Mouse (Mus musculus) embryonic facial prominence, embryonic 10.5 days (tissue): ENCODE results near the gene Dennd2c. TPM values are rescaled to one million over a fixed set of nuclear protein-coding genes. Genes with fewer than 3 reads are reported as not detected.
"Not testable (repeated sequence)": the region's sequence is repeated elsewhere in the genome, so short reads cannot be mapped to it uniquely, and the experiment has no call there.

ENCODE experiments used
- DNase-seq: peaks from one replicate; pipeline ENCODE4 v3.0.0-alpha.2; 2017; ENCODE audit warnings: low spot score
- H3K27ac ChIP-seq: fragments of 300-500 bp; sonication (generic); replicated peaks from 2 replicates; pipeline ENCODE4 v1.5.1; 2016; ENCODE audit warnings: mild to moderate bottlenecking
- H3K27me3 ChIP-seq: fragments of 300-500 bp; sonication (generic); replicated peaks from 2 replicates; pipeline ENCODE4 v1.6.1; 2016; ENCODE audit warnings: low read depth, mild to moderate bottlenecking; ENCODE audit not compliant: poor library complexity, severe bottlenecking
- H3K36me3 ChIP-seq: fragments of 300-500 bp; sonication (generic); replicated peaks from 2 replicates; pipeline ENCODE4 v1.6.1; 2016; ENCODE audit warnings: mild to moderate bottlenecking, moderate library complexity
- H3K4me1 ChIP-seq: fragments of 300-500 bp; sonication (generic); 2 replicates; pipeline ENCODE4 v1.6.1; 2016
- H3K4me3 ChIP-seq: fragments of 300-500 bp; sonication (generic); 2 replicates; pipeline ENCODE4 v1.5.1; 2016; ENCODE audit warnings: mild to moderate bottlenecking, moderate library complexity
- H3K9me3 ChIP-seq: fragments of 300-500 bp; sonication (generic); 2 replicates; pipeline ENCODE4 v1.6.1; 2016; ENCODE audit warnings: mild to moderate bottlenecking
- WGBS: fragments of 180-500 bp; shearing (Covaris S2); methylation state at CpG from one replicate; pipeline ENCODE4 v1.1.7; 2016; 5-methylcytosine and 5-hydroxymethylcytosine counted together
- polyA plus RNA-seq: library from polyadenylated mRNA; unstranded; fragments of >200 nt; fragmentation: Nextera tagmentation; extraction: Ambion mirVana; gene quantifications from 2 replicates; pipeline ENCODE4 v1.2.1, GENCODE M21; 2016

Gene Dennd2c
- polyA plus RNA-seq, 1 experiment from 2014 or later, result 3.4 TPM

DNA sequence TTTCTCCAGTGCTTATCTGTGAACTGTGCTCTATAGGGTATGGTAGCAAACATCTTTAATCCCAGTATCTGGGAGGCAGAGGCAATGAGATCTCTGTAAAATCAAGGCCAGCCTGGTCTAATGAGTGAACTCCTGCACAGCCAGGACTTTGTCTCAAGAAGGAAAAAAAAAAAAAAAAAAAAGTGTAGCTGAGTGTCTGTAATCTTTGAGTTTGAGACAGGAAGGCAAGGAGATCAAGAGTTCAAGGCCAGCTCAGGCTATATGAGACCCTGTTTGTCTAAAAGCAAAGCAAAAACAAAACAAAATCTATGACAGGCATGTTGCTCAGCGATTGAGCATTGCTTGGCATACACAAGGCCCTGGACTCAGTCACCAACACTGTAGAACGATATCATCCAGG, 105.8 kb downstream of the Dennd2c start:
- 78% methylated on average over 2 of the region's 2 CpGs for WGBS
- no peak overlapping the region for H3K27ac ChIP-seq
- DNase-seq, result no peak
- H3K4me1 ChIP-seq, result no peaks in the 10 kb centered on the region
- H3K4me3 ChIP-seq, result no peak overlapping the region
- no peaks in the 10 kb centered on the region for H3K36me3 ChIP-seq
- peaks cover 4% of the 10 kb centered on the region; the same call in 1 of the 2 replicates for H3K9me3 ChIP-seq
- no peaks in the 10 kb centered on the region for H3K27me3 ChIP-seq

DNA sequence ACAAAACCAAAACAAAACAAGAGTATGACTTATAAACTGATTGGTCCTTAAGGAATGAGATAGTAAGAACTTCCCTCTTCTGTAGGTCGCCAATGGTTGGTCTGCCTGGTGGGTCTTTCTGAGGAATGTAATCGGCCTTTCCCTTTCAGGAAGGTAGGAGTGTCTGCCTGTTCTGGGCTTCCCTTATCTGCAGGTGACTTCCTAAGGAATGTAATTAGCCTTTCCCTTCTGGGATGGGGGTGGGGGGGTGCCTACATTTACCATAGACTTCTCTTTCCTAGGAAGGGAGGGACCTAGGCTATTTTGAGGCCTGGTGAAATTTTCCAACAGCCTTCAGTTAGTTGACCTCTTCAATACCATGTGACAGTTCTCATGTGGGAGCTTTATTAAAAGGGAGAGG, 108.7 kb downstream of the Dennd2c start:
- Histone ChIP-seq H3K36me3 (no peaks in the 10 kb centered on the region), H3K4me1 (no peaks in the 10 kb centered on the region), H3K9me3 (no peaks in the 10 kb centered on the region), H3K4me3 (no peak overlapping the region), H3K27ac (no peak overlapping the region), H3K27me3 (no peaks in the 10 kb centered on the region)
- DNase-seq, result no peak
- 84% methylated on average over 2 of the region's 2 CpGs for WGBS

DNA sequence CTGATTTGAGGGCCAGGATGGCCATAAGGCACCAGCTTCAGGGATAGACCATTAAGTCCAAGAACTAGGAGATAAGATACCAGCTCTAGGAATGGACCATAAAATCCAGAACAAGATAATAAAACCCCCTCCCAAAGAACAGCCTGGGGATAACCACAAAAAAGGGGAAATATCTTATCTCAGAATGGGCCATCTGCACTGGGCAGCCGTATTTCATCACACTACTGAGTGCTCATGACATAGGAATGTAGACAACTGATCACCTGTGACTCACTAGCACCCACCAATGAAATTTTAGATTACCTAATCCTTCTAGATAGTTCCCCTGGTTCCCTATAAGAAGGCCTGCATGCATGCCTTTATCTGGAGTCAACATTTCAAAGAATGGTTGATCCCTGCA, 109.7 kb downstream of the Dennd2c start:
- H3K27ac ChIP-seq, result no peak overlapping the region
- no peak for DNase-seq
- WGBS, result 91% methylated on average over 1 of the region's 1 CpGs
- H3K27me3 ChIP-seq, result no peaks in the 10 kb centered on the region
- no peaks in the 10 kb centered on the region for H3K4me1 ChIP-seq
- H3K36me3 ChIP-seq, result no peaks in the 10 kb centered on the region
- no peak overlapping the region for H3K4me3 ChIP-seq
- no peaks in the 10 kb centered on the region for H3K9me3 ChIP-seq

DNA sequence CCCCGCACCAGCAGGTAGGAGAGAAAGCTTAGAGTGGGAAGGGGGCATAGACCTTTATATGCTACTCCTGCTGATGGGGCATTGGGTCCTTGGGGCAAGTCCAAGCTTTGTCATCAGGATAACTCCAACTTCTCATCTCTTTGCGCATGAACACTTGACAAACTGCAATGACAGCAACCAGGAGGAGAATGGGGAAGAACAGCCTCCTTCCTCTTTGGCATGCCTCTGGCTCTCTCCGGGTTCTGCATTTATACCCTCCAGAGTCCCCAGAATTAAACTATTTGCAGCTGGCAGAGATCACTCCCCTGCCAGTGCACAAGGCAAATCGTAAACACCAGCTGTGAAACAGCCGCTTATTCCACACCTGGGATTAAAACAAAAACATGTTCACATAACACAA, 111.1 kb downstream of the Dennd2c start:
- H3K4me3 ChIP-seq, result no peak overlapping the region
- 81% methylated on average over 5 of the region's 5 CpGs for WGBS

DNA sequence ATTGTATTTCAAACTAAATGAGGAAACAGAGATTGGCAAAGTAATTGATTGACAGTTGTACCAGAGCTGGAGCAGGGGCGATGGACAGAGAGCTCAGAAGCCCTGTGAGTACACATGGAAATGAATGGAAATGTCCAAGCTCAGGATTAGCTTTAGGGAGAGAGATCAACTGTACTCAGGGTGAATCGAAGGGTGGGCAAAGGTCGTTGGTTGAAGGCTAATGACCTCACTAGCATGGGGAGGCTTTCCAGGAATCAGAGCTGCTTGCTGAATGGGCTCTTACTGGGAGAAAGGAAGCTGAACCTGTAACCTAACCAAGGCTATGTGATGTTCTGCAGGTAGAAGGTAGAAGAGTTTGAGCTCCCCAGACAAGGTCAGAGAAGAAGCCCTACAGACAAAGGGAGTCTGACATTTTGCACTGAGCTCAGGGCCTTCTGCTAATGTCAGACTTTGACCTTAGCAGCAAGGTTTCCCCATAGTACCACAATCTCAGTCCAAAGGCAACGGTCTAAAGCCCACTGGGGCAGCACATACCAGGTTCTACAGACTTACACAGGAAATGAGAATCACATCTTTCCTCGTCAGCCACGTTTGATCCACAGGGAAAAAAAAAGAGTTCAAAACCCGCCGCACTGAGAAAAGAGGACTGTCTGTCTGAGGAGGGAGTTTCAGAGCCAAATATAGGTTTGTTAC, 112.3 kb downstream of the Dennd2c start:
- DNase-seq, result no peak
- WGBS, result 80% methylated on average over 8 of the region's 8 CpGs

More for the DNA sequence above, 111.1 kb downstream of the Dennd2c start:
- no peak for DNase-seq
- no peaks in the 10 kb centered on the region for H3K36me3 ChIP-seq
- no peaks in the 10 kb centered on the region for H3K4me1 ChIP-seq
- no peaks in the 10 kb centered on the region for H3K9me3 ChIP-seq
- no peaks in the 10 kb centered on the region for H3K27me3 ChIP-seq
- H3K27ac ChIP-seq, result no peak overlapping the region

DNA sequence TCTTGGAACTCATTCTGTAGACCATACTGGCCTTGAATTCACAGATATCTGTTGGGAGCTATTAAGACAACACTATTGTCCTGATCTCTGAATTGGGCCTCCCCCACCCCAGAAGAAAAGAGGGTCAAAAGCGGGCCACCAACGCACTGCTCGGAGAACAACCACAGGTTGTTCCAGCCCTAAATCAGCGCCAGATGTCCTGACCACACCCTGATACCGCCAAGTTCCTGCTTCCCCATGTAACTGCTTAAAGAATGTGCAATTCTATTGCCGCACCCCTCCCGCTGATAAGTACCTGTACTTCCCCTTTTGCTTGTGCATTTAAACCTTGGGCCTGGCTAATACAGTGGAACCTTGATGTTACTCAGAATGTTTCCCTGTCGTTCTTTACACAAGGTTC, 113.0 kb downstream of the Dennd2c start:
- H3K4me3 ChIP-seq, H3K27me3 ChIP-seq, H3K27ac ChIP-seq, H3K9me3 ChIP-seq, H3K4me1 ChIP-seq, H3K36me3 ChIP-seq, DNase-seq: not testable (repeated sequence)
- WGBS, result 88% methylated on average over 8 of the region's 8 CpGs

More for the DNA sequence above, 112.3 kb downstream of the Dennd2c start:
- no peaks in the 10 kb centered on the region for H3K9me3 ChIP-seq
- no peak overlapping the region for H3K27ac ChIP-seq
- H3K4me1 ChIP-seq, result no peaks in the 10 kb centered on the region
- H3K27me3 ChIP-seq, result no peaks in the 10 kb centered on the region
- H3K36me3 ChIP-seq, result no peaks in the 10 kb centered on the region
- H3K4me3 ChIP-seq, result no peak overlapping the region

Other genes starting within 250 kb of the Dennd2c start
- not detected in 2 replicates for gene Sycp1, start 166.5 kb upstream of the Dennd2c start, polyA plus RNA-seq
- gene Nr1h5, start 138.5 kb upstream of the Dennd2c start, polyA plus RNA-seq, result not detected in 2 replicates
- 55.7 and 57.2 TPM in 2 replicates for gene Sike1, start 106.9 kb upstream of the Dennd2c start, polyA plus RNA-seq
- gene Csde1, start 82.2 kb upstream of the Dennd2c start, polyA plus RNA-seq, result 469 and 474 TPM in 2 replicates
- gene Nras, start 44.3 kb upstream of the Dennd2c start, polyA plus RNA-seq, result 139 and 144 TPM in 2 replicates
- not detected in 2 replicates for gene Ampd1, start 28.6 kb upstream of the Dennd2c start, polyA plus RNA-seq
- gene Bcas2, start 69.1 kb downstream of the Dennd2c start, polyA plus RNA-seq, result 230 and 243 TPM in 2 replicates
- 34.2 and 35.4 TPM in 2 replicates for gene Trim33, start 176.7 kb downstream of the Dennd2c start, polyA plus RNA-seq